Mouse (Mus musculus): ENCODE results near the gene Stam.
"Not testable (repeated sequence)": the region's sequence is repeated elsewhere in the genome, so short reads cannot be mapped to it uniquely, and the experiment has no call there.

Gene Stam

GRCm38 (mm10) chr2:14073362-14074220 lies at the start of gene Stam:
TSS of gene Stam (plus strand) at chr2:14074098.
- peak; percentile 87 for DNase-seq

DNA sequence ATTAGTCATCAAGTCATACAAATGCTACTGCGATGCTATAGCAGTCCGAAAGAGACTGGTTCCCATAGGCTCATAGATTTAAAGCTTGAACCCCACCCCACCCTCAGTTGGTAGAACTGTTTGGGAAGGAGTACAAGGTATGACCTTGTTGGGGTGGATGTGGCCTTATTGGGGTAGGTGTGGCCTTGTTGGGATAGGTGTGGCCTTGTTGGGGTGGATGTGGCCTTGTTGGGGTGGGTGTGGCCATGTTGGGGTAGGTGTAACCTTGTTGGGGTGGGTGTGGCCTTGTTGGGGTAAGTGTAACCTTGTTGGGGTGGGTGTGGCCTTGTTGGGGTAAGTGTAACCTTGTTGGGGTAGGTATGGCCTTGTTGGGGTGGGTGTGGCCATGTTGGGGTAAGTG lies 32.6 kb upstream of the Stam start:
- no peak for DNase-seq

DNA sequence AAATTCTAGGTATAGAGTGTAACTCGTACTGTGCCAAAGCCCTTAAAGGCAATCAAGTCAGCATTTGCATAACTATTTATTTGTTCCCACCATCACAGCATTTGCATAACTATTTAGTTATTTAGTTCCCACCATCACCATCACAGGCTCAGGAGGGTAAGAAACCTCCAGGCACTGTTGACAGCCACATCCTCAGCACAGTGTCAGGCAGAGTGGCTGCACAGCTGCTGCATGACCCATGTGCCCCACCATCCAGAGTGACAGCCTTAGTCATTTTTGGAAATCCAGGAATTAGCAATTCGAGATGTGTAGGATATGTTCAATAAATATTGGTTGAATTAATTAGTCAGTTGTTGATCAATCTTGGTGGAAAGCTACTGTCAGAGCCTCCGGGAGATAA lies 30.9 kb upstream of the Stam start:
- no peak for DNase-seq

GRCm38 (mm10) chr2:14043577-14044170 lies 30.2 kb upstream of the Stam start:
- DNase-seq: no peak

- DNase-seq: peak; percentile 76
Observed at GRCm38 (mm10) chr2:14048381-14048780, 25.5 kb upstream of the Stam start.

- DNase-seq: no peak
Observed at GRCm38 (mm10) chr2:14048808-14049207, 25.1 kb upstream of the Stam start.

- no peak for DNase-seq
Observed at GRCm38 (mm10) chr2:14053618-14054017, 20.3 kb upstream of the Stam start.

GRCm38 (mm10) chr2:14054163-14054562 lies 19.7 kb upstream of the Stam start:
- no peak for DNase-seq

- no peak for DNase-seq
Observed at GRCm38 (mm10) chr2:14054716-14055115, 19.2 kb upstream of the Stam start.

- no peak for DNase-seq
Observed at GRCm38 (mm10) chr2:14055168-14055565, 18.7 kb upstream of the Stam start.

DNA sequence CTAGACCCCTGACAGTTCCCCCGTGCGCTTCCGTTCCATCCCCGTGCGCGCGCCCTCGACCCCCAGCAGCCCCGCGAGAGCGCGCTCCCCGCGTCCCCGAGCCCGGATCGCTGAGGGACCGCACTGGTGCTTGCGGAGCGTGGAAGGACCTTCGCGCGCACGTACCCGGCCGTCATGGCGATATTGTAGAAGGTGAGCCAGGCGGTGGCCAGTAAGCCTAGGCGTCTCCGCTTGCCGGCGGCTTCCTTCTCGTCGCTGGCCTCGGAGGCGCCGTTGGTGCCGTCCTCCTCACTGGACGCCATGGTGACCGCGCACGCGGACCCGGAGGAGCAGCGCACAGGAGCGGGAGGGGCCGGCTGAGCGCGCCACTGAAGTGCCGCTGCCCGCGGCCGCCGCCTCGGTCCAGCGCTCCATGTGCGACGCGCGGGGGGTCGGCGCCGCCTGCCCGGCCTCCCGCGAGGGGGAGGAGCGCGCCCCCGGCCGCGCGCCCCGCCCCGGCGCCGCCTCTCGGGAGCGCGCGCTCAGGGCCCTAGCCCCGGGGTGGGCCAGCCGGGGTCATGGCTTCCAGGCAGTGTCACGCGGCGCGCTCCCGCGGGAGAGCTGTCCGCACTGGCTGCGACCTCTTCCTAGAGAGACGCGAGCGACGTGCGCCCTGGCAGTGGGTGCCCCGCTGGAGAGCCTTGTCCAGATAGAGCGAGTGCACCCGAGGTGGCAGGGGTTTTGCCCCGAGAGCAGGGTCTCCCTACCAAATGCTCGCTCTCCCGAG lies 18.1 kb upstream of the Stam start, which contains the start of gene Hacd1:
TSS of gene Hacd1 (minus strand) at position 570 of the 766 bp plus-strand sequence.
- DNase-seq: peak; percentile 79

DNA sequence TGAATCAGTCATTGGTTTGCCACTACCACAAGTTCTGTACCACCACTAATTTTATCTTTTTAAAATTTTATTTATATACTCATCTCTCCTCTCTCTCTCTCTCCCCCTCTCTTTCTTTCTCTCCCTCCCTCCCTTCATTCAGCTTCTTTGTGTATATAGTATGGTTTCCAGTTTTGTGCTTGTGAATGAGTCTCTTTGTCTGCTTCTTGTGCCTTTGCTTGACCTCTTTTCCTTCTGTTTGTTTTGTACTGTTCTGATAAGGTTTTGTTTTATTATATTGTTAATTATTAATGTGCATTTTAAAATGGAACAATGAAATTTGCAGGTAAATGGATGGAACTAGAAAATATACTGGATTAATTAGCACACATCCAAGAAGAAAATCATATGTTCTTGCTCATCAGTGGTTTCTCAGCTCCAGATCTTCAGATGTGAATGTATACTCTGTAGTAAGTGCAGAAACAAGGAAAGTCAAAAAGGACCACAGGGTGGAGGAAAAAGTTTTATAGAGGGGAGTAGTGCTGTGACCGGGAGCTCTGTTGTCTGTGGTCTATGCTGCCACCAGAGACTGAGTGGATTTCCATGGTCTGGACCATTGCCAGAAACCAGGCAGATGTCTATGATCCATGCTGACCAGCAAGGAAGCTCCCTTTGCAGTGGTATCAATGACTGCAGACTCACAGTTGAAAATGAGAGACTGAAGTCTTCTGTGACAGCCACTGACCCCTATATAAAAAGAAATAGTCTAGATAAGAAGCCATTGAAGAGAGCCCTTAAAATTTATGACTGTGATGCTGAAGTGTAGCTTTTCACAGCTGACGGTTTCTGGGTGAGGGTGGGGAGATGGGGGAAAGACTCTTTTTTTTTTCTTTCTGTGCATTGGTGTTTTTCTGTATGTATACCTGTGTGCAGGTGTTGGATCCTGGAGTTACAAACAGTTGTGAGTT lies 7.9 kb upstream of the Stam start:
- DNase-seq: no peak

DNA sequence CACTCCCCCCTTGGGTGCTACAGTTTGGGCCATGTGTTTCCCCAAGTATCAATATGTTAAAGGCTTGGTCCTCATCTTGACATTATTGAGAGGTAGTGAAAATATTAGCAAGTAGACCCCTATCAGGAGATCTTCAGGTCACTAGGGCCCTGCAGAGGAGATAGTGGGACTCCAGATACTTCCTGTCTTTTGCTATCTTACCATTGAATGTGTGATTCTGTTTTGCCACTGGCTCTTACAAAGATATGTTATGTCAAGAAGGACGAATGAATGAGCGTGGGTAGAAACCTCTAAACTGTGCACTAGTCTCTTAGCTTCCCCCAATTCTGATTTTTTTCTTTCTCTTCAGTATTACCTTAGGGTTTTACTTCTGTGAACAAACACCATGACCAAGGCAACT lies 4.9 kb upstream of the Stam start:
- no peak for DNase-seq

GRCm38 (mm10) chr2:14070466-14070865 lies 3.4 kb upstream of the Stam start:
- DNase-seq: peak; percentile 27

DNA sequence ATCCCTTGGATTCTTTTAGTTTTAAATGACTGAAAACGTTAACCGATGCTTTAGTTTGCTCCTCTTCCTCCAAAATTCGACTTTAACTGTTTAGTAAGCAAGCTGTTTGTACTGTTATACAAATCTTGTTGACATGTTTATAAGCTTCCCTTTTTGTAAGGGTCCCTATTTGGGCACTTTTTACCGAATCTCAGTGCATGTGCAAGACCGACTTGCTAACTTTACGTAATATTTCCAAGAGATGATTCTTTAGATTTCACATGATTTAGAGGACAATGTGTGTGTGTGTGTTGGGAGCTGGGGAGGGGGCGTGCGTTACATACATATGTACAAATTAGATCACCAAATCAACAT lies 913 bp upstream of the Stam start:
- DNase-seq: no peak

DNA sequence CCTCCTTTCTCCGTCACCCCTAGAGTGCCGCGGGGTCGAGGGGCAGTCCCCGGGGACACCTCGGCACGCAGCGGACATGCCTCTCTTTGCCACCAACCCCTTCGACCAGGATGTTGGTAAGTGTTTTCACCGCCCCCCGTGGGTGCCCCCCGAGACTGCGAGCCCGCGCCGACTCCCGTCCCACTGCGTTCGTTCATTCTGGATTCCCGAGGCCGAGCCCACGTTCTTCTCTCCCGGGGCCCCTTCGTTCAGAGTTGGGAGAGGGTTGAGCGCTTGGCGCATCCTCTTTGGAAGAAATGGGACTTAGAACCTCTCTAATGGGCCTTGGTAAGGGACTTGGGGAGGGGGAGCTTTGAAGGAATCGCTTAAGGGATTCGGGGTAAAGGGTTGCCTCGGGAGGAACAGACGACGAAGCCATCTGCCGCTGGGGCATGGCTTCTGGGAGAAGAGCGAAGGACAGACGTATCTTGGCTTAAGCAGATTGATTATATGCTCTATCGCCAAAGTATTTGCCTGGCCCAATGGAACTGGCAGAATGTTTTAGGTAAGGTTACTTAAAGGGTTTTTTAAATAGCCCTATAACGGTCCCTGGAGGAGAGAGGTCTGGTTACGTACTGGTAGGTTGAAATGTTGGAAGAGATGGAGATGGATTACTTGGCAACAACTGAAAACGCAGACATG lies 463 bp downstream of the Stam start:
- peak; percentile 35 for DNase-seq

- DNase-seq: not testable (repeated sequence)
Observed at GRCm38 (mm10) chr2:14078527-14078926, 4.6 kb downstream of the Stam start.

DNA sequence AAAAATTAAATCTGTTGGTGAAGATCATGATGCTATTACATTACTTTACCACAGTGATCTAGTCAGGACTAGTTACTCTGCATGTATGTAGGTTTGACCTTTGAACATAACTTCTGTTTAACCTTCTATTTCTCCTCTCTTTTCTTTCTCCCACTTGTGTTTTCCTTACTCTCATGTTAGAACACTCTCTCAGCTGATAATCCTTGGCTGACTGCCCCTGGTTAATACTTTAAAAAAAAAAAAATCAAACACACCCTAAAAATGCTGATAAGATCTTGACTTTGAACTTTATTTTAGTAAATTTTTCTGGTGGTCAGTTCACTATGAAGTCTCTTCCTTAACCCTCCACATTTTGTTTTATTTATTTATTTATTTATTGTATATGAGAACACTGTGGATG lies 26.6 kb downstream of the Stam start:
- no peak for DNase-seq

- no peak for DNase-seq
Observed at GRCm38 (mm10) chr2:14102603-14103002, 28.7 kb downstream of the Stam start.

GRCm38 (mm10) chr2:14103924-14104323 lies 30.0 kb downstream of the Stam start:
- no peak for DNase-seq

- no peak for DNase-seq
Observed at GRCm38 (mm10) chr2:14107673-14108072, 33.8 kb downstream of the Stam start.

- no peak for DNase-seq
Observed at GRCm38 (mm10) chr2:14126387-14126786, 52.5 kb downstream of the Stam start.
